Mouse (Mus musculus) neural tube, embryonic 14.5 days (tissue): ENCODE results near the gene Synrg. TPM values are rescaled to one million over a fixed set of nuclear protein-coding genes. Genes with fewer than 3 reads are reported as not detected.

Experiments used
- polyA plus RNA-seq: library from polyadenylated mRNA; unstranded; fragments of >200 nt; fragmentation: Nextera tagmentation; extraction: Ambion mirVana; gene quantifications from 2 replicates; pipeline ENCODE4 v1.2.1, GENCODE M21; 2014

Gene Synrg
- polyA plus RNA-seq, 1 experiment from 2014 or later: 24.9 TPM

Other genes with a start within 250 kb of the Synrg start
- 0.98 TPM in 1 of 2 replicates, not detected in the other for gene Wfdc21, start 217.5 kb upstream of the Synrg start, polyA plus RNA-seq
- 36.3 and 41.7 TPM in 2 replicates for gene Heatr6, start 210.7 kb upstream of the Synrg start, polyA plus RNA-seq
- gene Hnf1b, start 114.4 kb upstream of the Synrg start, polyA plus RNA-seq: 0.63 and 0.75 TPM in 2 replicates
- gene Ddx52, start 22.4 kb upstream of the Synrg start, polyA plus RNA-seq: 19.0 and 23.8 TPM in 2 replicates
- 6.9 and 7.6 TPM in 2 replicates for gene Dusp14, start 104.8 kb downstream of the Synrg start, polyA plus RNA-seq
- 28.4 and 31.6 TPM in 2 replicates for gene Tada2a, start 165.2 kb downstream of the Synrg start, polyA plus RNA-seq
- gene Acaca, start 165.2 kb downstream of the Synrg start, polyA plus RNA-seq: 38.8 and 39.1 TPM in 2 replicates
- 0.16 TPM in 1 of 2 replicates, not detected in the other for gene Gm11437, start 203.0 kb downstream of the Synrg start, polyA plus RNA-seq